Mouse (Mus musculus) testis, adult 10 weeks (tissue): ENCODE results near the gene Smyd1. TPM values are rescaled to one million over a fixed set of nuclear protein-coding genes. Genes with fewer than 3 reads are reported as not detected.

Experiments
- polyA plus RNA-seq: library from polyadenylated mRNA; stranded (reverse); fragments of 350-450 nt; fragmentation: Illumina TruSeq; extraction: RNeasy Lipid Tissue Mini Kit (QIAGEN cat#74804); gene quantifications from one replicate; pipeline ENCODE4 v1.2.3, GENCODE M21; 2014; ENCODE audit warnings: low read depth, low replicate concordance

Smyd1 gene
- 11.7 TPM for polyA plus RNA-seq

DNA sequence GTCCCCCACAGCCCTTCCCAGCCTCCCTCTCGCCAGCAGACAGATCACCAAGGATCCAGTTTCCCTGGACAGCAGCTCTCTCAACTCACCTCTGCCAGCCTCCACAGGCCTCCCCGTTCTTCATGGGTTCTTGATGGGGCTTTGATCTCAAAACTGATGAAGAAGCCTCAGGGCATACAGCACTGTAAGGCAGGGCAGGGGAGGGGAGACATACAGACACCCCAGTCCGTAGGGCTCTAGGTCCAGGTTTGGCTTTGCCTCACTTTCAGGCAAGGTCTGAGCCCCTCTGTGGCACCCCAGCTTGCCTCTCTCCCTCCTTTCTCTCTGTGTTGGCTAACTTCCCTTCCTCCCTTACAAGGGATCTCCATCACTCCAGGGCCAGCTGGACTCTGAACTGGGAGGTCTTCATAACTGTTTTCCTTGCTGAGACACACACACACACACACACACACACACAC, at the start of gene Smyd1:
Gene Smyd1, minus strand, starts transcription at position 408 of the 458 bp plus-strand sequence.

DNA sequence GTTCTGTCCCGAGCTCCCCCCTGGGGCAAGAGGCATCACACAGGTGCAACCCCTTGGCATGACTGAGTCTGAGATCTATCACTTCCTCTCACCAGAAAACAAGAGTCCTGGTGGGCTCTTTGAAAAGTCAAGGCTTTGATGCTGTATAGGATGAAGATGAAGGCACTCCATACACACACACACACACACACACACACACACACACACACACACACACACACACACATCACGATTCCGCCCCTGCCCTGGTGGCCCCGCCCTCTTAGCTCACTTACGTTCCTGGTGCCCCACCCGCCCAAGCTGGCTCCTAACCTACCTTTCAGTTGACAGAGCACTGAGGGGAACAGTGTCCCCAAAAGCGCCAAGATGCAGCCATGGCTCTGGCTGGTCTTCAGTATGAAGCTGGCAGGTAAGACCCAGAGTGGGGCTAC, 473 bp upstream of the Smyd1 start, which contains the start of gene Cd8b1:
Gene Cd8b1, plus strand, starts transcription at position 298 of the 431 bp plus-strand sequence.

DNA sequence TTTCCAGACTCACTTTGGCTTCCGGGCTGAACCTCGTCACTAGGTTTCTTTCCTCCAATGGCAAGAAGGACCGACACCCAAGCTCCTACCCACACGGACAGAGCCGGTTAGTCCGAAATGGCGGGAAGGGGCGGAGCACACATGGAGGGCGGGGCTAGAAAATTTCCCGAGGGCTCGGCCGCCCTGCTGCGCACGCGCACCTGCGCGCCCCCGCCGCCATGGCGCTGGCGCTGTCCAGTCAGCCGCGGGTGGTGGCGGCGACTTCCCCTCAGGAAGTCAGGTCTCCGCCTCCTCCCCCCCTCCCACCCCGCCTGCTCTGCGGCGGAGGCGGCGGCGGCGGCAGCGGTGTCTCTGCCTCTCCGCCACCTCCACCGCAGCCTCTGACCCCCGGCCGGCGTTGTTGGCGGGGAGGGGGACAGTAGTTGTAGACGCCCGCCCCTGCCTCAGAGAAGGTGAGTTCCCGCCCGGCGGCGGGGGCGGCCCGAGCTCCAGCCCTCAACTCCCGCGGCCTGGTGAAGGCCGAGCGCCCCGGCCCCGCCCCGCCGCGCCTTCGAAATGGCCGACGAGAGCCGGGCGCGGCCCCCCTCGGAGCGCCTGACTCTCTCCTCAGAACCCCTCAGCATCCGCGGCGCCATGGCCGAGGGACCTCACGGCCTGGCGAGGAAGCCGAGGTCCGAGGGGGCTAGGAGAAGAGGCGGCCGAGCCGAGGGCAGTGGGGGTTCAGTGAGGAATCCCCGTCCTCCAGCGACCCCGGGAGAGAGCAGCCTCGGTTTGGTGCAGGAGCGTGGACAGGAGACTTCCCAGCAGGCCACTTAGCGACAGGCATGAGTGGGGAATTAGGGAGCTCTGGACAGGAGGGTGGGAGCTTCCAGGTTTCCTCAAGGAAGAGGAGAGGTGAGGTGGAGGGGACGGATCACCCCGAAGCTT, 50.4 kb downstream of the Smyd1 start, which contains the start of gene Krcc1:
Gene Krcc1, plus strand, starts transcription at position 289 of the 927 bp plus-strand sequence.

DNA sequence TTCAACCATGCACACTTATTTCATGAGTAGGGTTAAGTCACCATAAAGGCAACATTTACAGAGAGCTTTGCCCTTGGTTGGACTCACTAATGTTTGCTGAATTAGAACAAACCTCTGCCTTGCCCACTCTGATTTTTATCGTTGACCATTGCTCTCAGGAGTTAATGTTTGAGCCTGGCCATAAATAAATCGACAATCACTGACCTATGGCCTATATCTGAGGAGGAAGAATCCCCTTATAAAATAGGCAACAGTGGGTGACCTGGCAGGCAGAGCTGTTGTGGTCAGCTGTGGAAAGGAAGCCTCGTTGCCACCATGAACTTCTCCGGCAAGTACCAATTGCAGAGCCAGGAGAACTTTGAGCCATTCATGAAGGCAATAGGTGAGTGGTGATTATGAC, 122.4 kb downstream of the Smyd1 start, which contains the start of gene Fabp1:
Gene Fabp1, plus strand, starts transcription at position 216 of the 400 bp plus-strand sequence.

Other genes with a start within 250 kb of the Smyd1 start
- 2.1 TPM for gene Thnsl2, start 177.8 kb downstream of the Smyd1 start, polyA plus RNA-seq
- 2.6 TPM for gene Fabp1, start 122.4 kb downstream of the Smyd1 start, polyA plus RNA-seq
- gene Krcc1, start 50.6 kb downstream of the Smyd1 start, polyA plus RNA-seq, result 441 TPM
- 0.60 TPM for gene Cd8b1, start 555 bp upstream of the Smyd1 start, polyA plus RNA-seq
- not detected for gene Cd8a, start 51.2 kb upstream of the Smyd1 start, polyA plus RNA-seq
- gene Rmnd5a, start 118.4 kb upstream of the Smyd1 start, polyA plus RNA-seq, result 60.7 TPM
- 24.8 TPM for gene Rnf103, start 171.7 kb upstream of the Smyd1 start, polyA plus RNA-seq
- gene Chmp3, start 221.6 kb upstream of the Smyd1 start, polyA plus RNA-seq, result 82.3 TPM